Mouse (Mus musculus) E14TG2a.4 (cell line): ENCODE results near the gene Ptprn.
"Not testable (repeated sequence)": the region's sequence is repeated elsewhere in the genome, so short reads cannot be mapped to it uniquely, and the experiment has no call there.

Experiments used
- H3K27me3 ChIP-seq: 2 replicates; pipeline ENCODE4 v1.6.1; 2014; ENCODE audit warnings: low read length, control low read depth; ENCODE audit not compliant: insufficient read depth
- H3K36me3 ChIP-seq: 2 replicates; pipeline ENCODE4 v1.6.1; 2014; ENCODE audit warnings: low read length, control low read depth; ENCODE audit not compliant: insufficient read depth
- H3K4me1 ChIP-seq: replicated peaks from 2 replicates; pipeline ENCODE4 v1.6.1; 2014; ENCODE audit warnings: low read depth, low read length, control low read depth
- H3K4me3 ChIP-seq: replicated peaks from 2 replicates; pipeline ENCODE4 v1.5.1; 2014; ENCODE audit warnings: mild to moderate bottlenecking, low read length
- H3K9me3 ChIP-seq: 2 replicates; pipeline ENCODE4 v1.6.1; 2014; ENCODE audit warnings: low read length, control low read depth
- CTCF ChIP-seq: conservative IDR thresholded peaks from 2 replicates; pipeline ENCODE4 v1.5.1; 2014; ENCODE audit warnings: low read length
- NANOG ChIP-seq: IDR thresholded peaks from 2 replicates; pipeline ENCODE4 v1.6.1; 2014; ENCODE audit warnings: borderline replicate concordance, low read length, mixed read lengths
- POU5F1 ChIP-seq: IDR thresholded peaks from 2 replicates; pipeline ENCODE4 v1.6.1; 2014; ENCODE audit warnings: low read length, borderline replicate concordance

Gene Ptprn

DNA sequence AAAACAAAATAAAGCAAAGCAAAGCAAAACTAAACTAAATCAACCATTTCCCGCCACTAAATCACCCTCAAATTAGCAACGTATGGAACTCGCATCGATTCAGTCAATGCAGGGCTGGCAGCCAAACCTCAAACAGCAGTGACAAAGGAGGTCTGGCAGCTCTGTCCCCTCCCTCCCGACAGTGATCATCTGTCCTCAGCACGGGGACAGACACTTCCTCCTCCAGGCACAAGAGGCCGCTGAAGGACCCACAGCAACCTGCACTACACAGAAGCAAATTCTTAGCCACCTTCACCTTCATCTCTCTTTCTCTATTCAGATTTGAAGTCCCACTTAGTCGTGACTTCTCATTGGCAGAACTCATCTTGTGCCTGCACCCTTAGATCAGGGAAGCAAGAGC lies 29.7 kb downstream of the Ptprn start:
- Histone ChIP-seq H3K4me3 (no peak overlapping the region), H3K4me1 (peaks cover 63% of the 10 kb centered on the region), H3K9me3 (peaks cover under 1% of the 10 kb centered on the region; the same call in 1 of the 2 replicates), H3K36me3 (peaks cover 25% of the 10 kb centered on the region), H3K27me3 (peaks cover 8% of the 10 kb centered on the region)
- TF ChIP-seq NANOG, result no peak
- TF ChIP-seq CTCF, result peak; percentile 36; the same call in 1 of the 2 replicates

DNA sequence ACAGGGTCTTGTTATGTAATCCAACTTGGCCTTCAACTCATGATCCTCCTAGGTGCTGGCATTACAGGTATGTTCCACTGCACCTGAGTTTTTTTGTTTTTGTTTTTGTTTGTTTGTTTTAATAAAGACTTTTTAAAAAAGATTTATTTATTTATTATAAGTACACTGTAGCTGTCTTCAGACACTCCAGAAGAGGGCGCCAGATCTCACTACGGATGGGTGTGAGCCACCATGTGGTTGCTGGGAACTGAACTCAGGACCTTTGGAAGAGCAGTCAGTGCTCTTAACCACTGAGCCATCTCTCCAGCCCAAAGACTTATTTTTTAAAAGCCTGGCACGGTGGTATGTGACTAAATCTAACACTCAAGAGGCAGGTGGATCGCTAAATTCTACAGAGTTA lies 31.8 kb downstream of the Ptprn start:
- TF ChIP-seq CTCF, result peak; percentile 14; the same call in 1 of the 2 replicates
- H3K36me3 ChIP-seq, result peaks cover 20% of the 10 kb centered on the region
- peaks cover 73% of the 10 kb centered on the region for H3K4me1 ChIP-seq
- H3K27me3 ChIP-seq, H3K4me3 ChIP-seq, H3K9me3 ChIP-seq: not testable (repeated sequence)

DNA sequence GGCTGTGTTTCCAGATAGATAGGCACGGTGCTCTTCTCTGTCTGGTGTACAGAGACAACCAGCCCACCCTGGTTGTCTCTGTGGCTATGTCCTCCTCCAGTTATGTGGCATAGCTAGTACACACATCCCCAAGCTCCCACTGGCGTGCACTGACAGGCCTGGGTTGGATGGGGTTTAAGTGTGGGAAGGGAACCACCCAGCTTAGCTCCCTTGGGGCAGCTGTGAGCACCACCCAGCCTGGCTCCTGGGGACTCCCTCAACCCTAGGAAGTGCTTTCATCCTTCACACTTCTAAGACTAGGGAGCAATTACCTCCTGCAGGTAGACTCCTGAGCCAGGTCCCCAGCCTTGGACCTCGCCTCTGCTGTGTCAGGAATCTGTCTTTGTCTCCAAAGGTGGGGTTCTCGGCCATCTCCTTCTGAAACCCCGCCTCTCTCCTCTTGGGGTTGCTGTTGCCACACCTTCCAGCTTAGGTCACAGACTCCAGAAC lies 32.6 kb downstream of the Ptprn start, which contains the start of gene A630095N17Rik:
TSS of gene A630095N17Rik (minus strand) at position 439 of the 489 bp plus-strand sequence.
- TF ChIP-seq NANOG, result no peak
- peaks cover 20% of the 10 kb centered on the region for H3K36me3 ChIP-seq
- peaks cover 73% of the 10 kb centered on the region for H3K4me1 ChIP-seq
- H3K4me3 ChIP-seq, result no peak within 1 kb of the TSS
- peaks cover 6% of the 10 kb centered on the region; the same call in 1 of the 2 replicates for H3K9me3 ChIP-seq
- H3K27me3 ChIP-seq, result no peaks in the 10 kb centered on the region

DNA sequence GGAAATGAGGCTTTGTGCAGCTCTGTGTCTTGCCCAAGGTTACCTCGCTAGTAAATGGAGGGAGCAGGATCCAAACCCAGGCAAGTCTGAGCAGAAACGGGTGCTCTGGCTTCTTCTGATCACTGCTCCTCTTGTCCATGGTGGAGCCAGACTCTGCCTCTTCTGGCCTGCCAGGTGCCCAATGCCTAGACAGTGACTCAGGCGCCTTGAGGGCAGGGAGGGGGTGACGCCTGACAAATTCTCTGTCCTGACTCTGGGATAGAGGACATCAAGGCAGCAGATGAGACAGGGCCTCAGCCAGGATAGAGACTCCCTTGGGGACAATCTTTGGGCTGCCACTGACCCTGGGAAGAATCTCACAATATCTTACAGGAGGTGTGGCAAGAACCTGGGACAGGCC lies 33.1 kb downstream of the Ptprn start:
- TF ChIP-seq NANOG (no peak), CTCF (no peak), POU5F1 (no peak)
- peaks cover 78% of the 10 kb centered on the region for H3K4me1 ChIP-seq
- peaks cover 20% of the 10 kb centered on the region for H3K36me3 ChIP-seq
- H3K9me3 ChIP-seq, result peaks cover 6% of the 10 kb centered on the region; the same call in 1 of the 2 replicates
- no peak overlapping the region for H3K4me3 ChIP-seq
- no peaks in the 10 kb centered on the region for H3K27me3 ChIP-seq

DNA sequence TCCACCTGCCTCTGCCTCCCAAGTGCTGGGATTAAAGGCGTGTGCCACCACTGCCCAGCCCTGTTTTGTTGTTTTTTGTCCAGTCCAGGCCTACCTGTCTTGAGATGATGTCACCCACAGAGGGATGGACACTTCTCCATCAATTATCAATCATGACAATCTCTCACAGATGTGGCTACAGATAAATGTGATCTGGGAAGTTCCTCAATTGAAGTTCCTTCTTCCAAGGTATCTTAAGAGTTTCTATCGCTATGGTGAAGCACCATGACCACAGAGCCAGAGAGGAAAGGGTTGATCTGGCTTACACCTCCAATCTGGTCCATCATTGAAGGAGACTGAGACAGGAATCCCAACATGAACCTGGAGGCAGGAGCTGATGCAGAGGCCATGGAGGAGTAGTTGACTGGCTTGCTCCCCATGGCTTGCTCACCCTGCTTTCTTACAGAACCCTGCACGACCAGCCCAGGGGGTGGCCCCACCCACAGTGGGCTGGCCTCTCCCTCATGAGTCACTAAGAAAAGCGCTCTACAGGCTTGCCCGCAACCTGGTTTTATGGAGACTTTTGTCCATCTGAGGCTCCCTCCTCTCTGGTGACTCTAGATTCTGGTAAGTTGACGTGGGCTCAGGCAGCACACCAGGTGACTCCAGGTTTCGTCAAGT lies 33.8 kb downstream of the Ptprn start:
- TF ChIP-seq POU5F1, result no peak
- TF ChIP-seq NANOG, result no peak
- TF ChIP-seq CTCF, result no peak
- peaks cover 20% of the 10 kb centered on the region for H3K36me3 ChIP-seq

DNA sequence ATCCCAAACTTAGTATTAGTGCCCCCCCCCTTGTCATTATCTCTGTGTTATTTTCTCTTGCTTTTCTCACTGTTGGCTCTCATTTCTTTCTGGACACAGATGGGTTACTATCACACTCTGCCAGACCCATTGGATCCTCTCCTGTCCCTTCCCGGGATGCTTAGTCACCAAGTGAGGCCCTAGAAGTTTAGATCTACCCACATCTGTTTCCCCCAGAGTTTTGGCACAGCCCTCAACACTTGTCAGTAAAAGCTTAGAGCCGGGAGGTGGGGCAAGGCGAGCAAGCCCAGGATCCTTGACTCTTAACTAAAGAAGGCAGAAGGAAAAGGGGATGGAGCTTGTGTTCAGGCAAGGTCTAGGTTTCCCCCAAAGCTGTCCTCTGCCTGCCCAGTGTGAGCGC lies 35.1 kb downstream of the Ptprn start:
- Histone ChIP-seq H3K9me3 (peaks cover 6% of the 10 kb centered on the region; the same call in 1 of the 2 replicates), H3K4me3 (no peak overlapping the region), H3K4me1 (peaks cover 86% of the 10 kb centered on the region), H3K27me3 (no peaks in the 10 kb centered on the region), H3K36me3 (peaks cover 20% of the 10 kb centered on the region)
- TF ChIP-seq NANOG, result no peak
- no peak for TF ChIP-seq POU5F1
- TF ChIP-seq CTCF, result no peak

More for the DNA sequence above, 33.8 kb downstream of the Ptprn start:
- H3K27me3 ChIP-seq, result no peaks in the 10 kb centered on the region
- H3K4me3 ChIP-seq, result no peak overlapping the region; the same call in 1 of the 2 replicates
- H3K9me3 ChIP-seq, result peaks cover 6% of the 10 kb centered on the region; the same call in 1 of the 2 replicates
- H3K4me1 ChIP-seq, result peaks cover 82% of the 10 kb centered on the region

DNA sequence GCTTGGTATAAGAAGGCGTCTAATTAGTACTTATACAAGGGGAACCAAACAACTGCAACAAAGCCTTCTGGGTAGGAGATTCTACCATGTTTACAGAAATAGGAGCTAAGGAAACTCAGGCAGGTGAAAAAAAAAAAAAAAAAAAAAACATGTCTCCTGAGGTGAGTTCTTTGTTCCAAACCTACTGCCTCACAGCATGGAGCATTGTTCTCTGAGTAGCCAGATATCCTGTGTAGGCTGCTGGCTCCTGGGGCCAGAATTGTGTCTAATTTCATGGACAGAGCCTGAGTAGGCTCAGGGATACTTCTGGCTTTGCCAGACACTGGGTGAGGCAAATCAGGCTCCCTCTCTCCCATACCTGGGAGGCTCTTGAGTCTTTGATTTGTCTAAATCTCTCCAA lies 36.6 kb downstream of the Ptprn start:
- Histone ChIP-seq H3K4me1 (peaks cover 95% of the 10 kb centered on the region), H3K36me3 (peaks cover 20% of the 10 kb centered on the region), H3K9me3 (peaks cover 6% of the 10 kb centered on the region; the same call in 1 of the 2 replicates), H3K4me3 (0 out of 2 replicates have a peak overlapping the region, but pooled peaks have one; percentile 1), H3K27me3 (no peaks in the 10 kb centered on the region)
- TF ChIP-seq POU5F1 (no peak), NANOG (peak; percentile 97)

DNA sequence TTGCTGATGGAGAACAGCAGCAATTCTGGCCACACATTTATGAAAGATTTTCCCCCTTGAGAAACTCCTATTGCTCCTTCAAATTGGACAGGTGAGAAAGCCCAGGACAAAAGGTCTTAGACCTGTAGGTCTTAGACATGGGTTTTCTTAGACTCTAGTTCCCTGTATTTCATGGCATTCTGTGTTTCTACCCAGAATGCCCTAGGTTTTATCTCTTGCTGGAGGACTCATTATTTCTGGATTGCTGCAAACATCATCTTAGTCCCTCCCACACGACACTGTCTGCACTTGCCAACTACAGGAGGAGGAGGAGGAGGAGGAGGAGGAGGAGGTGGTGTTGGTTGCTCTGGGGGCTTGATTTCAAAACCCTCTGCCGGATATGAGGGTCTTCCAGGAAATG lies 38.2 kb downstream of the Ptprn start:
- peaks cover 16% of the 10 kb centered on the region for H3K36me3 ChIP-seq
- TF ChIP-seq CTCF (no peak), POU5F1 (no peak), NANOG (no peak)
- H3K9me3 ChIP-seq, result peaks cover 6% of the 10 kb centered on the region; the same call in 1 of the 2 replicates
- H3K4me1 ChIP-seq, result peaks cover 96% of the 10 kb centered on the region
- 0 out of 2 replicates have a peak overlapping the region, but pooled peaks have one; percentile 1 for H3K4me3 ChIP-seq
- no peaks in the 10 kb centered on the region for H3K27me3 ChIP-seq

DNA sequence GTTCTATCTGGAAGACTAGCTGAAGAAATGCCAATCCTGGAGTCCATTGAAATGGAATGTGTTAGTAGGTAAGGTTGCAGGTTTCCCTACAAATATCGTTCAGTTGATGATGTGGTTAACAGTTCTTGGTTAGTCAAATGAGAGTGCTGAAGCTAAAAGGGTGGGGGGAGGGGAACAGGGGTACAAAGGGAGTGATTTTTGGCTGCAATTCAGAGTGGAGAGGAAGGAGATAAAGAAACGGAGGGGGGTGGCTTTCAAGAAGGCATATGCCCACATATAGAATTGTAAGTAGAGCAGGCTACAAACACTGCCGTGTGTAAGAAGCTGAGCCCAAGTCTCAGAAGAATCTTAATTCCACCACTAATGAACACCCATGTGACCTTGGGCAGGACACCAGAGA lies 38.8 kb downstream of the Ptprn start:
- Histone ChIP-seq H3K4me1 (peaks cover 96% of the 10 kb centered on the region), H3K36me3 (peaks cover 9% of the 10 kb centered on the region; the same call in 1 of the 2 replicates), H3K9me3 (peaks cover 6% of the 10 kb centered on the region; the same call in 1 of the 2 replicates), H3K27me3 (peaks cover 6% of the 10 kb centered on the region), H3K4me3 (no peak overlapping the region)
- no peak for TF ChIP-seq CTCF
- no peak for TF ChIP-seq NANOG
- TF ChIP-seq POU5F1, result no peak
